Mouse (Mus musculus) adrenal gland, adult 2 months (tissue): ENCODE measurements around the gene Chn2. TPM values are rescaled to one million over a fixed set of nuclear protein-coding genes. Genes with fewer than 3 reads are reported as not detected.

Experiments used
- DNase-seq: peaks from one replicate; pipeline ENCODE4 v3.0.0; 2021
- polyA plus RNA-seq: library from polyadenylated mRNA; depleted of rRNA; stranded (reverse); fragments of >200 nt; gene quantifications from 2 replicates; pipeline ENCODE4 v1.2.3, GENCODE M21; 2012
- total RNA-seq, 2 experiments: library from RNA; stranded (reverse); gene quantifications; 2 replicates each; pipeline ENCODE4 v1.2.3; 2021

Gene Chn2
- total and polyA plus RNA-seq, 3 experiments: 9.2 to 13.7 (median 11.5) TPM

- DNase-seq: peak; percentile 51
These were observed 2.8 kb downstream of the Chn2 start for GRCm38 (mm10) chr6:54042142-54042541.

GRCm38 (mm10) chr6:54043536-54043935, 4.2 kb downstream of the Chn2 start:
- DNase-seq: no peak

DNA sequence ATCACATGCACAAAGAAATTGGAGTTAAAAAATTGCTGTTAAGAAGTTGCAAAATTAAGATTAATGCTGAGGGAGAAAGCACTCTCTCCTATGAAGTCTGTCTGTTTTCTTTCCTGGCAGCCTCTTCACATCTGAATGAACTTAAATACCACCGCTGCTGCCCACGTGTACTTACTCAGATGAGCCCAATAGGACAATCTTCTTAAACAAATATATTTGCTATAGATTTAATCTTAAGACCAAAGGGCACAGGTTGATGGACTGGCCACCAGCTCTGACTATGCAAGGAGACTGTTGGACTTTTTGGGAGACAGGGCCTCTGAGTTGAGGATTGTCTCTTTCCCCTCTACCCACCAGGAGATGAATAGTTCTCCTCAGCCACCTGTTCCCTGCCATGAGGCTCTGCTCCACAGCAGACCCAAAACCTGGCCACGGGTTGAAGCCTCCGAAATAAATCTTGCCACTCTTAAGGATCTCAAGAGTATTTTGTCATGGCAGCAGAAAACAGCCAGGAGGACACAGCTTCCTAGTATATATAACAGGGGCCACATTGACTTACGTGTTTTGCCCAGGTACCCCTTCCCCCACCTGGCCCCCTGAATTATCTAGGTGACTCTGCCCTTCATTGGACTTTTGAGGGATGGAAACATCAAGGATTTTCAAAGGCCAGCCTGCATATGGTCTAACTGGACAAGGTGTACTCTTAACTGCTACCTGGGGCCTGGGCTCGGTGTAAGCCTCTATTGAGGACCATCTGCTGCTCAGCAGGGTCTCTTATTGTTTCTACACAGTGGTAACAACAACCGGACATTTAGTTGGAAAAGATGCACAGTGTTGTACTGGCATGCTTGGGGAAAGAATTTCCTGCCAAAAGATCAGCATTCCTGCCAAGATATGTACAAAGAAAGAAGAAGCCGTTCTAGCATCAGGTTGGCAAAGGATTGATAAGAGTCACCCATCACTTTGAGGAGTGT, 6.7 kb downstream of the Chn2 start:
- no peak for DNase-seq

- peak; percentile 55 for DNase-seq
These were observed 7.8 kb downstream of the Chn2 start for GRCm38 (mm10) chr6:54046884-54047747.

DNA sequence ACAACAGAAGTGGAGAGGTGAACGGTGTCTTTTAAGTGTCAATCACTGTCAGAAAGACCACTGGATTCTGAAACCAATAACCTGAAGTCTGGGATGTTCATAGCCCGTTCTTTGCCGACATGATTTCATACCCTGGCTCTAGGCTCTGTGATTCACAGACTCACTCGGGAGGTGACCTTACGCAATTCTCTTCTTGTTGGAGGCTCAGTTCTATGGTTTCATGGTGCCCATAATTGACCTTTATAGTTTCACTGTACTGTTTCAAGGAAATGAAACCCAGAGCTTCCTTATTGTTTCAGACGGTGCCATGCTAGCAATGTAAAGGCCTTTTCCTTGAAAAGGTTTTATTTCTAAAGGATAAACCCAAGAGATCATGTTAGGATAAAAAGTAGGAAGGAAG, 9.4 kb downstream of the Chn2 start:
- no peak for DNase-seq

DNA sequence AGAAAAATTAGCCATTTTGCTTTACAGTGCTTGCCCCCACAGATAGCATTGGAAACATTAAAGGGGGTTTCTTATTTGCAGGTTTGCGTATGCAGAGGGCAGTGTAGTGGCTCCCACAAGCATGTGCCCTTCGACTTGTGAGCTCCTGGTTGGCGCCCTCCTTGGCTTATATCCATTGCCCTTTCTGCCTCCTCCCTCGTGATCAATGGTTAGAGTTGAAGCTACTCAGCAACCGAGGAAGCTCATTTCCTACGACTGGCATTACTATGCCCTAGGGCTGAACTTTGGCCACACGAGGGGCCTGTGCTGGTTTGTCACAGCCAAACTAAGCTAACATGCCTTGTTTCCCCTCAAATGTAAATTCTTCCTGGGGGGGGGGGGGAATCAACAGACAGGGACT, 11.8 kb downstream of the Chn2 start:
- no peak for DNase-seq

GRCm38 (mm10) chr6:54052124-54052523, 12.8 kb downstream of the Chn2 start:
- no peak for DNase-seq

DNA sequence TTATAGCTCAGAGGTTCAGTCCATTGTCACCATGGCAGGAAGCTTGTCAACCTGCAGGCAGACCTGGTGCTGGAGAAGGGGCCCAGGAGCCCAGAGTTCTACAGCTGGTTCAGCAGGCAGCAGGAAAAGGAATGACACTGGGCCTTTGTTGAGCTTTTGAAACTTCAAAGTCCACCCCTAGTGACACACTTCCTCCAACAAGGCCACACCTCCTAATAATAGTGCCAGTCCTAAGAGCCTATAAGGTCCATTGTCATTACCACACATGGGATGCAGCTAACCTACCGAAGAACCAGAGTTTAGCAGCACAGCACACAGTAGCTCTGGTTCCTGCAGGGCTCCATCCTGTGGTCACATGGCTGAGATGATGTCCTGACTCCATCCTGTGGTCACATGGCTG, 13.3 kb downstream of the Chn2 start:
- no peak for DNase-seq

DNA sequence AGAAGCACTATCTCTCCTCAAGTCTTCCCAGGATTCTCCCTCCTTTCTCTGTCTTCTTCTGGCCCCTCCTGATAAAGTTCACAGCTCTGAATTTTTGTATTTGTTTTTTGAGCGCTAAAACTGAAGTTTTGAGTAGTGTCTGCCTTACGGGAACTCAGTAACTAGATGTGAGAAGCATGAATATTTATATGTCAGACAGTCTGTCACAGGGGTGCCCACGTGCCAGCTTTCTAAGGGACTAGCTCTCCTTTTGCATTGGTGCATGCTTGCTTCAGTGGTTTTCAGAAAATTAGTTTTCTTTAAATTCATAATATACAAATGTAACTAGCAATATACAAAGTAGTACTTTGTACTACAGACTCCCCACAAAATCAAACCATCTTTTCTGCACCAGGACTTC, 14.0 kb downstream of the Chn2 start:
- DNase-seq: no peak

- DNase-seq: no peak
These were observed 16.0 kb downstream of the Chn2 start for GRCm38 (mm10) chr6:54055387-54055786.

- DNase-seq: no peak
These were observed 17.5 kb downstream of the Chn2 start for GRCm38 (mm10) chr6:54056548-54057532.

GRCm38 (mm10) chr6:54057661-54058060, 18.3 kb downstream of the Chn2 start:
- DNase-seq: no peak

DNA sequence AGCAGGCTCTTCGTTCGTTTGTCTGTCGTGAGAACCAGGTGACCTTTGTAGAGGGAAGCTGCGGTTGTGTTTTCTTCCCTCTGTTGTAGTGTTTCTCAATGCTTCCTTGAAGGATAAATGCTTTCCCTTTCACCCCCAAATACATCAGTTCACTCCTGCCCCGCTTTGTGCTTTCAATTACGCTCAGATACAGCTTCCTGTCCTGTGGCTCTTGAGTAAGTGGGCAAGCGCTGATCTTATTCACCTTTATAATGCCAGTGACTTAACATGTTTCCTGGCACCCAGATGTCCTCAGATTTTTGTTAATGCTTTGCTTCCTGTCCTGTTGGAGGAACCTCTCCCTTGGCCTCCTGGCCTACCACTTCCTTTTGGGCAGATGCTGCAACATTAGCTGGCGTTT, 19.5 kb downstream of the Chn2 start:
- DNase-seq: peak; percentile 40

GRCm38 (mm10) chr6:54060258-54060657, 20.9 kb downstream of the Chn2 start:
- no peak for DNase-seq

DNA sequence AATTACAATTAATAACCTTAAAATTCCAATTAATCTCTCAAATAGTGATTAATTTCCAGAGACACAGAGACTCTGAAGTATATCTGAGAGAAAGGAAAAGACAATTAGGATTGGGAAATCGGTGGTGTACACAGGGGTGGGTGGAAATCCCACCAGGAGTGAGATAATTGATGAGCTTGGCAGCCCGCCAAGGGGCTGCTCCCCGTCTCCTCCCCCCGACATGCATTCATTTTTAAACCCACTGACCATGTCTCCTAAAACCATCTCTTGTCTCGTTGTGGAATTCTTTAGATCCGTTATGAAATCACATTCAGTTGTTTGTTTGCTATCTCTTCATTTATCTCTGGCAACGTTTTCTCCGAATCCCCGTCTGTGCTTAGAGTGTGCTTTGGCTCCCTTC, 22.0 kb downstream of the Chn2 start:
- DNase-seq: no peak

GRCm38 (mm10) chr6:54063878-54064277, 24.5 kb downstream of the Chn2 start:
- DNase-seq: no peak

GRCm38 (mm10) chr6:54067380-54067779, 28.0 kb downstream of the Chn2 start:
- no peak for DNase-seq

GRCm38 (mm10) chr6:54068882-54069281, 29.5 kb downstream of the Chn2 start:
- DNase-seq: no peak

- peak; percentile 59 for DNase-seq
These were observed 31.4 kb downstream of the Chn2 start for GRCm38 (mm10) chr6:54070736-54071135.

DNA sequence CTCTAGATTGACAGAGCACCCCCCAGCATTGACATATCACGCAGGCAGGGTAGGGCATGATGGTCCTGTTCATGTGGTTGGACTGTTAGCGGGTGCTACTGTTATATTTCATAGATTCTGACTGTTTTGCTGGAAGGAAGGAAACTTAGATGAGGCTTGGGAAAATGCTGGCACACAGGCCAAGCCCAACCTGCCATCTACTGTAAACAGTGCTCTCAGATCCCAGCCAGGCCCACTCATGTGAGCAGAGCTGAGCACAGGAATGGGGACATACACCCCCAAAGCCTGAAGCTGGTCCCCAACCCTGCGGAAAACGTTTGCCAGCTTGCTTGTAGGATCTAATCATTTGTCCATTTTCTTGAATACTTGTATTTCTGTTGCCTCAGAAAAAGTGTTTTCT, 32.1 kb downstream of the Chn2 start:
- no peak for DNase-seq

DNA sequence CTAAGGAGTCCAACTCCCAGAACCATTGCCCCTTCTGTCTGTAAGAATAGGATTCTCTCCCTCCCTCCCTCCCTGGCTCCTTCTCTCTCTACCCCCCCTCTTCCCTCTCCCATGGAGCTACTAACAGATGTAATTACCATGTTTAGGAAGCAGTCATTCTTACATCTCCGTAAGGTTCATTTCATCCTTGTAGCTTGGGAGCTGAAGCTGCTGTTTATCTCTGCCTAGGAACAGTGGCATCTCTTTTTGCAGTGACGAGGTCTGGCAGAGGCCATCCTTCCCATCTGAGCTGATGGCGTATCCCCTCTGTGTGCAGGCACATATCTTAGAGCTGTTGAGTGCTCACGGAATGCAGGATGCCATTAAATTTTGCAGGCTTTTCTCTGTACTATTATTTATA, 35.1 kb downstream of the Chn2 start:
- no peak for DNase-seq

DNA sequence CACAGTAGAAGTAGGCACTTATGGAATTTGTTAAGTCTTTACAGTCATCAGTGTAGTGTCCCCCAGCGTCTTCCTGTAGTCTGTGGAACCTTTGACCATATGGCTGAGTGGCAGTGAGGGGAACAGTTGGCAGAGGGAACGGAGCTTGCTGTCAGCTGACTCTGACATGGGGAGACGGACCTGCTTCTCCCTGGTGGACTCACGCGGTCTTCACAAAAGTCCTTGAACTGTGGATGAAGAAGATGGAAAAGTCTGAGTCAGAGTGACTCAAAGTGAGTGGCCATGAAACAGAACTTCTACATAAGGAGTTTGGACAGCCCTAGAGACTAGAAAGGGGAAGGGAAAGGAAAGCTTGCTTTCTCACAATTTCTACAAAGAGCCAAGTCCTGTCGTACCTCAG, 36.1 kb downstream of the Chn2 start:
- peak; percentile 70 for DNase-seq
